Mouse (Mus musculus): ENCODE measurements around the gene 1700013G24Rik.

GRCm38 (mm10) chr4:137470701-137471317 is 17.7 kb downstream of the 1700013G24Rik start:
- TF ChIP-seq EP300 (IDR thresholded peaks at IDR 0.05; ENCODE audit: insufficient read depth, low read depth, low read length) = no peak; the same call in 1 of the 2 replicates
- no peak for TF ChIP-seq CTCF (IDR thresholded peaks at IDR 0.05; ENCODE audit: low read depth, low read length)
- no peak for TF ChIP-seq POLR2A (IDR thresholded peaks at IDR 0.05; ENCODE audit: insufficient read depth, low read length)

All from ES-Bruce4 (cell line).